Mouse (Mus musculus): ENCODE measurements at regions not wholly inside any gene's neighbourhood (a gene's known extent, or its start where the extent isn't known, plus 50 kb on each side); places are given as distances from the start of the nearest gene placed in this dataset.

- DNase-seq (ENCODE audit: low spot score) = peak; percentile 1
These were observed 82.7 kb upstream of the Lingo2 start for GRCm38 (mm10) chr4:37034200-37034599.

Data from embryo, embryonic 10.5 days (tissue).